Mouse (Mus musculus): Measurements from ENCODE around the gene Vcp. TPM values are rescaled to one million over a fixed set of nuclear protein-coding genes. Genes with fewer than 3 reads are reported as not detected.

Vcp gene
- polyA plus RNA-seq, 1 experiment from 2014 or later: 396 TPM

- DNase-seq (ENCODE audit: low spot score): no peak
Measured at GRCm38 (mm10) chr4:42978062-42978461, 22.2 kb downstream of the Vcp start.

DNA sequence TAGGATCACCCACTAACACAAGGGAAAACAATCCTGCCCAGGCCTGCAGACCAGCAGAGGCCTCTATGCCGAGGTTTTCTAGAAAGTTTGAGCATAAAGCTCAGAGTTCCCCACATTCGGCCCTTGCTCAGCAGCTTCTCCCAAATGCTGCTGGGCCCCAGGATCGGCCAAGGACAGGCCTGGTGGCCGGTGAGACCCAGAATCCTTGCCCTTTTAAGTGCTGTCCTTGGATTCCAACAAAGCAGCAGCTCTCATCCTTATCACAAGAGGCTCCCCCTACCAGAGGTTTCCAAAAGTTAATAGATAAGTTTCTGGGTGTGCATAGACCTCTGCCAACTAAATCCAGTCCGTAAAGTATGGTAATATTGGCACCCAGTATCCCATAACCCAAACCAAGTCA is 26.4 kb downstream of the Vcp start:
- no peak for DNase-seq (ENCODE audit: low spot score)

GRCm38 (mm10) chr4:42972952-42973351 is 27.4 kb downstream of the Vcp start:
- DNase-seq (ENCODE audit: low spot score): no peak

DNA sequence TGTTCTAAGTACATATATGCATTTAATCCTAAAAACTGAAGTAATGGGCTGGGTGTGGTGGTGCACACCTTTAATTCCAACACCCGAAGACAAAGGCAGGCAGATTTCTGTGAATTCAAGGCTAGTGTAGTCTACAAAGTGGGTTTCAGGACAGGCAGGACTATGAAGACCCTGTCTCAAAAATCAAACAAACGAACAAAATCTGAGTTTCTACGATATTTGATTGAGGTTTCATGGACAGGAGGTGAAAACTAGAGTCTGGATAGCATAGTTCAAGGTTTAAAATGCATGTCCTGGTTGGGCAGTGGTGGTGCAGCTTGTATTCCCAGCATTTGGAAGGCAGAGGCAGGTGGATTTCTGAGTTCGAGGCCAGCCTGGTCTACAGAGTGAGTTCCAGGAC is 31.0 kb downstream of the Vcp start, which contains the start of gene 1700022I11Rik:
Gene 1700022I11Rik, plus strand, starts transcription at position 301 of the 400 bp plus-strand sequence.
- no peak for DNase-seq (ENCODE audit: low spot score)

DNA sequence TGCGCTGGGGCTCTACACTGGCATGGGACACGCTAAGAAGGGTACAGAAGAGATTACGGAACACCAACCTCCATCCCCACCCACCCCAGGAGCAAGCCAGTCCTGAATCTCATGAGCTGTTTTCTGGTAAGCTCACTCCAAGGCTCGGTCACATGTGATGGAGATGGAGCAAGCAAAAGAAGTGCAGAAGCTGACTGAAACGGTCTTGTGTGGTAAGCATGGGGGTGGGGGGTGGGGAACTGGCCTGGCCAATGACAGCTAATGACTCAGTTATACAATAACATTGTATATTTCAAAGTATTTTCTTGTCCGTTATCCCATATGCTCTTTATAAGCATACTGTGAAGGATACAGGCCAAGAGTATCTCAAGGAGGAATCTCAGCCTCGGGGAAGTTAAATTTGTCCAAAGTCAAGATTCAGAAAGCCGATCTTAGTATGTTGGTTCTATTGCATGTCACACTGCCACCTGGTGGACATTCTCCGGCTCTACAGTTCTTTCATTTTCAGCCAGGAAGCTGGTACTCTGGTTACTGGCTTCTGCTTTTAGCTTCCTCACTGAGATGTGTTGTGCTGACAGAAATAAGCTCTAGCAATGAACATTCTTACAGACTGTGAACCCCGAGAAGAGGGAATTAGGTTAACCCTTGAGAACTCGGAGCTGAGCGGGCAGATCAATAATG is 35.1 kb downstream of the Vcp start:
- DNase-seq (ENCODE audit: low spot score): peak; percentile 83

DNA sequence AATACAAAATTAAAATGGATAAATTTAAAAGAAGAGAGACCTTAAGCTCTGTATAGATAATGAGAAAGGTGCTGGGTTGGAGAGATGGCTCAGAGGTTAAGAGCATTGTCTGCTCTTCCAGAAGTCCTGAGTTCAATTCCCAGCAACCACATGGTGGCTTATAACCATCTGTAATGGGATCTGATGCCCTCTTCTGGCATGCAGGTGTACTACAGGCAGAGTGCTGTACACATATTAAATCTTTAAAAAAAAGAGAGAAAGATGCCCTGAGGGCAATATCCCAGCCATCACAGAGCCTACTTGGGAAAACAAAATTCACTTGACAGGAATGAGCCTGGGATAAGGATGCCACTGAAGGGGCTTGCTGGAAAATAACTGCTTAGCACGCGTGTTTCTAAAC is 36.8 kb downstream of the Vcp start:
- no peak for DNase-seq (ENCODE audit: low spot score)

DNA sequence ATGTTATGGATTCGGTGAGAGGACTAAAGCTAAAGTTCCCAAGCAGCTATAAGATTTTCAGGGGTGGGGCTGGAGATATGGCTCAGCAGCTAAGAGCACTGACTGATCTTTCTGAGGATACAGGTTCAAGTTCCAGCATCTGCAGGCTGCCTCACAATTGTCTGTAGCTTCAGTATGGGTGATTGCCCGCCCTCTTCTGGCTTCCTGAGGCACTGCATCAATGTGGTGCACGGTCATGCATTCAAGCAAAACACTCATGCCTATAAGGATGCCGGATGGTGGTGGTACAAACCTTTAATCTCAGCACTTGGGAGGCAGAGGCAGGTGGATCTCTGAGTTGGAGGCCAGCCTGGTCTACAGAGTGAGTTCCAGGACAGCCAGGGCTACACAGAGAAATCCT is 38.7 kb downstream of the Vcp start:
- DNase-seq (ENCODE audit: low spot score): peak; percentile 60

DNA sequence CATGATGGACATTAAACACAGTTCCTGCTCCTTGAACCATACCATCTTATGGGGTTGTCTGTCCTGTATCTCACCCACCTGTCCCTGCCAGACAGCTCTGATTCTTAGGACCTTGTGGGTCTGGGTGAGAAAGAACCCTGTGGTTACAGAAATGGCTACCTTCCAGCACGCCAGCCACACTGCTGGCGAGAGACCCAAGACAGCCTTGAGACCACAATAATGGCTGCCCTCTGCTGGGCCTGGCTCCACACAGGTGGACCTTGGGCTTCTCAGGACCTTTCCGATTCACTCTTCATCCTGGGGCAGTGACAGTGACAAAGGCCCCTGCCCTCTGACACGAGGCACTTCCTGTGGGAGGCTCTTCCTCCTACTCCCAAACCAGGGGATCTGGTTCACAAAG is 40.9 kb downstream of the Vcp start:
- DNase-seq (ENCODE audit: low spot score): no peak

DNA sequence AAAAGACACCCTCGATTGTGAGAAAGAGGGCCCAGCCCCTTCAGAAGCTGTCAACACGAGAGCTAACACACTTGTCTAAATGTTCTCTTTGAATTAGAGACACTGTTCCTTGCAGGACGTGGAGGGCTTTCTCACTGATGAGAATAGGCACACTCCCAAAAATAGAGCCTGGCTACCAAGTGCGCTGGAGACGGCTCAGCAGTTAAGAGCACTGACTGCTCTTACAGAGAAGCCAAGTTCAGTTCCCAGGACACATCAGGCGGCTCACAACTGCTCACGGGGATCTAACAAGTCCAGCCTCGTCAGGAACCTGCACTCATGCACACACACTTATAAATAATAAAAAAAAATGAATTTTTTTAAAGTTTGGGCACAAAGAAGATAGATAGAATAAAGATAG is 41.4 kb downstream of the Vcp start:
- DNase-seq (ENCODE audit: low spot score): no peak

- no peak for DNase-seq (ENCODE audit: low spot score)
Measured at GRCm38 (mm10) chr4:42957979-42958378, 42.3 kb downstream of the Vcp start.

DNA sequence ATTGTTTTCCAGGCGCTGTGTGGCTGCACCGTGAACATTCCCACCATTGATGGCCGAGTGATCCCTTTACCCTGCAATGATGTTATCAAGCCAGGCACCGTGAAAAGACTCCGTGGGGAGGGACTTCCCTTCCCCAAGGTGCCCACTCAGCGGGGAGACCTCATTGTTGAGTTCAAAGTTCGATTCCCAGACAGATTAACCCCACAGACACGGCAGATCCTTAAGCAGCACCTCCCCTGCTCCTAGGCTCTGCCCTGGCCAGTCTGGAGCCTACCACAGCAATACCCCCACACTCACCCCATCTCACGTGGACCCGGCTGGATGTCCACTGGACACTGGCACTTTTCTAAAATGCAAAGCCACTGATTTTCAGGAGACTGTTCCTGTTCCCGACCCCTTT is 43.0 kb downstream of the Vcp start:
- no peak for DNase-seq (ENCODE audit: low spot score)

DNA sequence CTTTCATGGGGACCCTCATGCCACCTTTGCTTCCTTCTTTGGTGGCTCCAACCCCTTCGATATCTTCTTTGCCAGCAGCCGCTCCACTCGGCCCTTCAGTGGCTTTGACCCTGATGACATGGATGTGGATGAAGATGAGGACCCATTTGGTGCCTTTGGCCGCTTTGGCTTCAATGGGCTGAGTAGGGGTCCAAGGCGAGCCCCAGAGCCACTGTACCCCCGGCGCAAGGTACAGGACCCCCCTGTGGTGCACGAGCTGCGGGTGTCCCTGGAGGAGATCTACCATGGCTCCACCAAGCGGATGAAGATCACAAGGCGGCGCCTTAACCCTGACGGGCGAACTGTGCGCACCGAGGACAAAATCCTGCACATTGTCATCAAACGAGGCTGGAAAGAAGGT is 43.7 kb downstream of the Vcp start:
- no peak for DNase-seq (ENCODE audit: low spot score)

GRCm38 (mm10) chr4:42955200-42955599 is 45.1 kb downstream of the Vcp start:
- DNase-seq (ENCODE audit: low spot score): no peak

DNA sequence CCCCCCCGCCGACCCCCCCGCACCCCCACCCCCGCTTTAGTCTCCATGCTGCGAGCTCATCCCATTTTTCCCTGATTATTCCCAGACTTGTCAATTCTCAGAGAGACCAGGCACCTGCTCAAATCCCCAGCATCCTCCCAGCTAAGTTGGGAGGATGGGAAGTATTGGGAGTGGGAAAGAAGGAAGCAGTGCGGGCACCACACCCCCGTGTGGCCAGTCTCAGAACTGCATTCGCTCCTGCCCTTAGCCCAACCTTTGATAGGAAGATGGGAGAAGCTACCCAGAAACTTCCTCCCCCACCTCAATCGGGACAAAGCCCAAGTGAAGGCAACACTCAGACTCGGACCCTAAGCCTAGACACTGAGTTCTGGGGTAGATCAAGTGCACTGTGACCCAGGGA is 46.0 kb downstream of the Vcp start:
- DNase-seq (ENCODE audit: low spot score): peak; percentile 27

GRCm38 (mm10) chr4:42953435-42954094 is 46.7 kb downstream of the Vcp start:
- no peak for DNase-seq (ENCODE audit: low spot score)

DNA sequence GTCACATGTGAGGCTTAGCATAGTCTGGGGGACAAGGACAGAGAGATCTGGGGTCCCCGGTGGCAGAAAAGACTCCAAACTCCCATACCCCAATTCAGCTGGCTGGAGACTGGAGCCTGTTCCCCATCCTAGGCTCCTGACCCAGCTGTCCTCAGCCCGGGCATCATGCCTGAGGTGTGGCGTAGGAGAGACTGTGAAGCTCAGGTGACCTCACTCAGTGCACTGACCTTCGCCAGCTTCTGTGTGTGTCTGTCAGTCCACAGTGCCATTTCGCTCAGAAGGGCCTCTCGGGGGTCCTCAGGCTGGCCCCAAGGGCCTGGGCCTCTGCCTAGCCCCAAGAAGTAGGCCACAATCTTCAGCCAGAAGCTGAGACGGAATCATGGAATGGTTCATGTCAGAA is 47.7 kb downstream of the Vcp start:
- no peak for DNase-seq (ENCODE audit: low spot score)

- no peak for DNase-seq (ENCODE audit: low spot score)
Measured at GRCm38 (mm10) chr4:42951206-42952195, 48.8 kb downstream of the Vcp start.

DNA sequence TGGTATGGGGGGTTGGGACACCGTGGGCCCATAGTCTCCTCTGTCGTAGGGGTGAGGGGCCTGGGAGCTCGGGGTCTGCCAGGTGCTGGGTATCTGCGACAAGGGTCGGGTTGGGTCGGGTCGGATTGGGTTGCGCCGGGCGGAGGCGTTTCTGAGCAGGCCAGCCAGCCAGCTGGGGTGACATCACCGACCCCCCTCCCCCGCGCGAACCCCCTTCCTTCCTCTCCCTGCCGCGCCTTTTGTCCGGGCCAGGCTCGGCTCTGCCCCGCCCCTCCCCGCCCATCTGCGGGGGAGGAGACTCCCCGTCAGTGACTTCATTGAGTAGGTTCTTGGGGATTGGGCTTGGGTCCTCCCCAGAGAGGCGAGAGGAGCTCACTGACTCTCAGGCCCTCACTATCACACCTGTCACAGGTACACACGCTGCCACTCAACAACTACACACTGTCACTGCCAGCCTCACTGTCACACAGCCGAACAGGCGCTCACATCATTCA is 50.2 kb downstream of the Vcp start:
- peak; percentile 92 for DNase-seq (ENCODE audit: low spot score)

DNA sequence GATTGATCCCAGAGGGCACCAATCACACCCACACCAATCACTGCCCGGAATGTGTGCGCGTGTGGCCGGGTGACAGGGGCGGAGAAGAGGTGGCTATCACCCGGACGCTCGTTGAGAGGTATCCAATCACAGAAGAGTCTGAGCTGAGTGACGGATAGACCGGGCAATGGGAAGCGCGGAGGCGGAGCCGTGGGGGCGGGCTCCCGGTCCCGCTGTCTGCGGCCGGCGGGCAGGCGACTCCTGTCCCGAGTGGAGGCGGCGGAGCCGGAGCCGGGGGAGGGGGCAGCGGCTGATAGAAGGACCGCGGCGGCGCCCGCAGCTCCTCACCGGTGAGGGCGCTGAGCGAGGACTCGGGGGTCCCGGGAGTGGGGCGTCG is 50.6 kb downstream of the Vcp start, which contains the start of gene Dnajb5:
Gene Dnajb5, plus strand, starts transcription at position 139 of the 376 bp plus-strand sequence.
- peak; percentile 88 for DNase-seq (ENCODE audit: low spot score)

GRCm38 (mm10) chr4:42949051-42949675 is 51.1 kb downstream of the Vcp start:
- no peak for DNase-seq (ENCODE audit: low spot score)

- DNase-seq (ENCODE audit: low spot score): no peak
Measured at GRCm38 (mm10) chr4:42948527-42948926, 51.8 kb downstream of the Vcp start.
